Mouse (Mus musculus) ES-CJ7 (cell line): Measurements from ENCODE around the gene Drosha.
"Not testable (repeated sequence)": the region's sequence is repeated elsewhere in the genome, so short reads cannot be mapped to it uniquely, and the experiment has no call there.

Source experiments
- DNase-seq: peaks from one replicate; pipeline ENCODE4 v3.0.0; 2011; ENCODE audit warnings: low read depth, low spot score

Gene Drosha

GRCm38 (mm10) chr15:12824197-12824952 is at the start of gene Drosha, which contains the start of gene 6030458C11Rik:
Gene Drosha (plus strand): TSS chr15:12824815.
Gene 6030458C11Rik (minus strand): TSS chr15:12824649.
- DNase-seq, result peak; percentile 99

- no peak for DNase-seq
Observed at GRCm38 (mm10) chr15:12781296-12781695, 43.3 kb upstream of the Drosha start.

GRCm38 (mm10) chr15:12781729-12782326 is 42.8 kb upstream of the Drosha start:
- no peak for DNase-seq

DNA sequence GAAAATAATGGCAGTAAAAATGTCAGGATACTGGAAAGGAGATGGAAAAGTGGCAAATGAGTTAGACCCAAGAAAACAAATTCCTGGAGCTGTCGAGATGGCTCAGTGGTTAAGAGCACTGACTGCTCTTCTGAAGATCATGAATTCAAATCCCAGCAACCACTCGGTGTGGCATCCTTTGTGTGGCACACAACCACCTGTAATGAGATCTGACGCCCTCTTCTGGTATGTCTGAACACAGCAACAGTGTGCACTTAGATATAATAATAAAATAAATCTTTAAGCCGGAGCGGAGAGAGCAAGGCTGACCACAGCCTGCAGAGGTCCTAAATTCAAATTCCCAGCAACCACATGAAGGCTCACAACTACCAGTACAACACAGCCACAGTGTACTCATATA is 36.1 kb upstream of the Drosha start:
- peak; percentile 25 for DNase-seq

DNA sequence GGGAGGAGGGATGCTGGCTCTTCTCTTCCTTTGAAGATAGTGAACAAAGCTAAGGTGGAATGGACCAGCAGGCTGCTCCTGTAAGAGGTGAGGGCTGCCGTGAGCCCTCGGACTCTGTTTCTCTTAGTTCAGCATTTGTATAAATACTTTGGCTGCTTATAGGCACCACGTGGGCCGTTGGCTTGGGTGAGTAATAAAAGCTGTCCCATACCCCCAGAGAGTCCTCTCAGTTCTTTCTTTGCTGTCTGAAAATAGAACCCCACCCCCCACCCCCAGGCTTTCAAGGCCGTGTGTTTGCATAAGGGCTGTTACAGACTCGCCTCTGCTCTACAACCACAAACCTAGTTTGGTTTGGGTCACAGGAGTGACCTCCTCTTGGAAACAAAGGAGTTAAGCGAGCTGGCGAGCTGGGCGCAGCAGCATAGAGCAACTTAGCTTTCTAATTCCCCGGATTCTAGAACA is 35.2 kb upstream of the Drosha start:
- DNase-seq, result peak; percentile 66

GRCm38 (mm10) chr15:12794311-12794710 is 30.3 kb upstream of the Drosha start:
- DNase-seq, result no peak

- peak; percentile 92 for DNase-seq
Observed at GRCm38 (mm10) chr15:12795457-12795894, 29.1 kb upstream of the Drosha start.

- DNase-seq, result no peak
Observed at GRCm38 (mm10) chr15:12795909-12796470, 28.6 kb upstream of the Drosha start.

DNA sequence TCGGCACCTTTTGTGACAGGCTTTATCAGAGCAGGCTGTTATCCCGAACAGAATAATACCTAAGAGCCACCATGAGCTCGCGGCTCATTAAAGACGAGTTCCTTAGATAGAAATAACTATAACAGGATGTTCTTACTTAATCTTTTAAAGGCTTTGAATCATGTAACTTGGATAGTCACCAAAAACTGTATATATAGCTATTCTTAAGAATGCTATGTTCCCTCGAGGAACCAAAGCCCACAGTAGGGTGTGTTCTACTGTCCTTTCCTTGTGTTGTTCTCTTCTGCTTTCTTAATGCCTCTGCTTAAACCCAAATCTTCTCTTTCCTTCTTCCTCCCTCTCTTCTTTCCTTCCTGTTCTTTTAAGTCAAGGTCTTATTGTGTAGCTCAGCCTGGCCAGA is 26.6 kb upstream of the Drosha start:
- no peak for DNase-seq

DNA sequence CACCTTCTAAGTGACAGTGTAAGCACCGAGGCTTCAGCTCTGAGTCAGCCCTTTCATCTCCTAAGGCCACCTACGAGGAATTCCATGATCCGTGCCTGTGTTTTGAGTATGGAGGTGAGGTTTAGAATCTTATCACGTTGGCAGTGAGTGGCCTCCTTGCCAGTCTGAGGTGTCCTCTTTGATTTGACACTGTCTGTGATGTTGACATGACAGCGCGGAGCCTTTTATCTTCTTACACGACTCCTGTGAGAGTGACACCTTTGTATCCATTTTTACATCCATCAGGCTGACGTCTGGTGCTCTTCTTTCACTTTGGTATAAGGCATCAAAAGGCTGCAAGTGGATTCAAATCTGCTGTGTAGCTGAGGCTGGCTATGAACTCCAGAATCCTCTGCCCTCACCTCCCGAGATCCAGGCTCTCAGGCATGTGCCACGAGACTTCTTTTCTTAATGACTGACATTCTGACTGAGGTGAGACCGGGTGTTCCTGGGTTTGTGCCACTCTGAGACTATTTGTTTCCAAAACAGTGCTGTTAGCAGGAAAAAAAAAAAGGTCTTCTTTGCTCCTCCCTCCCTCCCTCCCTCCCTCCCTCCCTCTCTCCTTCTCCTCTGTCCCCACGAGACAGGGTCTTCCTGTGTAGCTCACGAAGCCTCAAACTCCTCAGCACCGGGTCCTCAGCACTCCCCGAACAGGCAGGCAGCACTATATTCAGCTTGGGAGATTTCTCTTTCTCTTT is 24.0 kb upstream of the Drosha start:
- DNase-seq, result no peak

- not testable (repeated sequence) for DNase-seq
Observed at GRCm38 (mm10) chr15:12801142-12801506, 23.5 kb upstream of the Drosha start.

DNA sequence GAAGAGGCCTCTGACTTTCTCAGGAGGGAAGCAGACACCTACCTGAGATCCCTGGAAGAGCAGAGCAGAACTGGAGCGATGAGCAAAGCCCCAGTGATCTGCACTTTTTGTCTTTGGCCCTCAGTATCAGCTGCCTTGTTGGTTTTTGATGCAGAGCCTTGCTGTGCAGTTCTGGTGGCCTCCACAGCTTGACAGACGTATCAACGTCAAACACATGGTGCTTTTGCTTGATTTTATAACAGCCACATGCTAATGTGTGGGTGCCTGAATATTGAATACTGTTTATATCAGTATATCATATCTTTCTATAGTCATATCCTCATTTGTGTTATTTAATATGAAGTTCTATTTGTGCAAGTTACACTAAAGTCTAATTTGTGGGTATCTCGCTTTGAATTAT is 19.5 kb upstream of the Drosha start:
- DNase-seq, result no peak

GRCm38 (mm10) chr15:12807088-12807487 is 17.5 kb upstream of the Drosha start:
- DNase-seq, result no peak

DNA sequence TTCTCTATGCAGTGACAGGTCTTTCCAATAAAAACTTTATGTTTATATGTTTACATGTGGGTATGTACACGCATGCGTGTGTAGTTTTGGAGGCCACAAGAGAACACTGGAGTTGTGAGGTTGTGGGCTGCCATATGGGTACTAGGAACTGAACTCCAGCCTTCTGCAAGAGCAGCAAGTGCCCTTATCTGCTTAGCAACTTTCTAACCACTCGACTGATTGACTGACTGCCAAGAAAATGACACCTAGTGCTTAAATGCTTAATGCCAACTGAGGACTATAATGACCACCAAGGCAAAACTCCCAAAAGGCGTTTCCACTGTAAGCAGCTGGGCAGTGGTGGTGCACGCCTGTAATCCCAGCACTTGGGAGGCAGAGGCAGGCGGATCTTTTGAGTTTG is 15.3 kb upstream of the Drosha start:
- DNase-seq, result no peak

DNA sequence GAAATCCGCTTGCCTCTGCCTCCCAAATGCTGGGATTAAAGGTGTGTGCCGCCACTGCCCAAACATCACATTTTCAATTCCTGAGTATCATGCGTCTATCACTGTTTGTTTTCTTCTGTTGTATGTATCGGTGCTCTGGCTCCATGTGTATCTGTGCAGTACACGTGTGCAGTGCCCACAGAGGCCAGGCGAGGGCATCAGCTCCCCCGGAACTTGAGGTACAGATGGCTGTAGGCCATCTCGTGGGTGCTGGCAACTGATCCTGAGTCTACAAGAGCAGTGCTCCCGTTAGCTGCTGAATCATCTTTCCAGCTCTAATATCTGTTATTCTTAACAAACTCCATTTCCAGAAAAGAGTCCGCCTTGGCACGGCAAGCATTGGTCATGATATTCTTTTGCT is 12.0 kb upstream of the Drosha start:
- DNase-seq, result peak; percentile 60

- no peak for DNase-seq
Observed at GRCm38 (mm10) chr15:12817592-12817991, 7.0 kb upstream of the Drosha start.

- peak; percentile 28 for DNase-seq
Observed at GRCm38 (mm10) chr15:12822416-12823395, 1.9 kb upstream of the Drosha start.

- DNase-seq, result no peak
Observed at GRCm38 (mm10) chr15:12823455-12824119, 1.0 kb upstream of the Drosha start.

GRCm38 (mm10) chr15:12824965-12825364 is 350 bp downstream of the Drosha start:
- DNase-seq, result peak; percentile 41

- no peak for DNase-seq
Observed at GRCm38 (mm10) chr15:12825408-12825807, 793 bp downstream of the Drosha start.
